Comparison of ENCODE assay signal across 10 mouse cellular contexts in genomic region chr11:34845567-34846267, GRCm38 (mm10). TPM values are rescaled to one million over a fixed set of nuclear protein-coding genes. Genes with fewer than 3 reads are reported as not detected.
DNase-seq lines count a peak whose midpoint lies in the region; ATAC-seq and TF ChIP-seq lines count a peak whose summit lies in the region.
"Had no signal": no experiment of that assay in that cellular context is flagged by ENCODE, and none has a peak within 500 bp of the region (broad histone marks: within the 10 kb centered on the region; RNA-seq: fewer than 3 reads in every experiment).

No protein-coding gene starts in this region.

- no peak overlapping the region for H3K4me2 ChIP-seq in liver, embryonic 12.5 days
- peak overlapping the region; percentile 60 for H3K4me2 ChIP-seq in heart, embryonic 12.5 days
- 0 out of 2 replicates have a peak overlapping the region, but pooled peaks have one; percentile 18 for H3K4me2 ChIP-seq in liver, embryonic 14.5 days (ENCODE audit: low read depth)
- H3K4me2 ChIP-seq: embryonic facial prominence, embryonic 15.5 days; limb, embryonic 15.5 days had no signal

- no peak for ATAC-seq in liver, embryonic 12.5 days
- 0 out of 2 replicates have a peak, but pooled peaks have one; percentile 15 for ATAC-seq in heart, embryonic 12.5 days (ENCODE audit: insufficient number of reproducible peaks, low FRiP score)
- no peak for ATAC-seq in liver, embryonic 14.5 days (ENCODE audit: insufficient read depth)

- WGBS in liver, embryonic 12.5 days (ENCODE audit: insufficient replicate concordance): 53% methylated on average over 22 of the region's 22 CpGs
- 19% methylated on average over 22 of the region's 22 CpGs for WGBS in heart, embryonic 12.5 days
- WGBS in liver, embryonic 14.5 days (ENCODE audit: insufficient replicate concordance): 38% methylated on average over 22 of the region's 22 CpGs

- DNase-seq in liver: peak; percentile 20
- no peak for DNase-seq in liver, embryonic 14.5 days (ENCODE audit: low read depth in 3 of 3, low spot score in 3 of 3)
- DNase-seq in testis, postnatal 14 days (ENCODE audit: low spot score): peak; percentile 47
- no peak for DNase-seq in T-cell, adult 2 months (ENCODE audit: low spot score)
- DNase-seq in retina, embryonic 14.5 days (ENCODE audit: low spot score): no peak
- no peak for DNase-seq in layer of hippocampus, adult 9-11 months

- H3K27ac ChIP-seq in liver, embryonic 12.5 days: no peak overlapping the region
- H3K27ac ChIP-seq in heart, embryonic 12.5 days (ENCODE audit: poor library complexity, severe bottlenecking): no peak overlapping the region
- no peak overlapping the region for H3K27ac ChIP-seq in liver, embryonic 14.5 days
- H3K27ac ChIP-seq: embryonic facial prominence, embryonic 15.5 days; limb, embryonic 15.5 days had no signal

- no peaks in the 10 kb centered on the region for H3K4me1 ChIP-seq in liver, embryonic 12.5 days
- peaks cover 13% of the 10 kb centered on the region for H3K4me1 ChIP-seq in heart, embryonic 12.5 days (replicated peaks)
- H3K4me1 ChIP-seq in liver, embryonic 14.5 days (replicated peaks; ENCODE audit: control insufficient read depth in 2 of 2, insufficient read depth in 2 of 2, low read length in 1 of 2): peaks cover 0 to 2% of the 10 kb centered on the region in 2 experiments; a peak in 1 of 4 replicates
- H3K4me1 ChIP-seq: embryonic facial prominence, embryonic 15.5 days; limb, embryonic 15.5 days had no signal

- no peak for TF ChIP-seq EP300 in liver, embryonic 14.5 days (IDR thresholded peaks at IDR 0.05; ENCODE audit: low read depth)

- no peak overlapping the region for H3K4me3 ChIP-seq in liver, embryonic 12.5 days
- peak overlapping the region; percentile 18 for H3K4me3 ChIP-seq in heart, embryonic 12.5 days
- no peak overlapping the region; a peak in 1 of 4 replicates for H3K4me3 ChIP-seq in liver, embryonic 14.5 days (ENCODE audit: insufficient read depth in 1 of 2, low read depth in 2 of 2, low read length in 2 of 2)
- H3K4me3 ChIP-seq: embryonic facial prominence, embryonic 15.5 days; limb, embryonic 15.5 days had no signal

- TF ChIP-seq CTCF in liver, embryonic 14.5 days (IDR thresholded peaks at IDR 0.05; ENCODE audit: low read depth): no peak

- H3K9me3 ChIP-seq in liver, embryonic 12.5 days (replicated peaks): no peaks in the 10 kb centered on the region
- no peaks in the 10 kb centered on the region for H3K9me3 ChIP-seq in heart, embryonic 12.5 days (replicated peaks)
- no peaks in the 10 kb centered on the region for H3K9me3 ChIP-seq in liver, embryonic 14.5 days (ENCODE audit: control insufficient read depth, low read length)
- H3K9me3 ChIP-seq: embryonic facial prominence, embryonic 15.5 days; limb, embryonic 15.5 days had no signal

- no peaks in the 10 kb centered on the region for H3K36me3 ChIP-seq in liver, embryonic 12.5 days
- H3K36me3 ChIP-seq in heart, embryonic 12.5 days: no peaks in the 10 kb centered on the region
- H3K36me3 ChIP-seq in liver, embryonic 14.5 days (replicated peaks; ENCODE audit: control insufficient read depth, insufficient read depth, low read depth): no peaks in the 10 kb centered on the region
- H3K36me3 ChIP-seq: embryonic facial prominence, embryonic 15.5 days; limb, embryonic 15.5 days had no signal

- no peak overlapping the region for H3K9ac ChIP-seq in liver, embryonic 12.5 days
- H3K9ac ChIP-seq in heart, embryonic 12.5 days: peak overlapping the region; percentile 13; the same call in 1 of the 2 replicates
- H3K9ac ChIP-seq in liver, embryonic 14.5 days (replicated peaks): no peak overlapping the region
- H3K9ac ChIP-seq: embryonic facial prominence, embryonic 15.5 days; limb, embryonic 15.5 days had no signal

- 0 out of 2 replicates have a peak, but pooled peaks cover 3% of the 10 kb centered on the region for H3K27me3 ChIP-seq in liver, embryonic 12.5 days (replicated peaks)
- H3K27me3 ChIP-seq in heart, embryonic 12.5 days (replicated peaks): peaks cover 3% of the 10 kb centered on the region; the same call in 1 of the 2 replicates
- no peaks in the 10 kb centered on the region for H3K27me3 ChIP-seq in liver, embryonic 14.5 days (ENCODE audit: control insufficient read depth, insufficient read depth, low read length)
- H3K27me3 ChIP-seq: embryonic facial prominence, embryonic 15.5 days; limb, embryonic 15.5 days had no signal

RNA-seq across cellular contexts. Expression of gene Spdl1, which starts 12.3 kb away (rescaled TPM):
- polyA plus RNA-seq in liver, embryonic 12.5 days (2016; fragmentation: Nextera tagmentation; extraction: Ambion mirVana): 19.8 and 20.0 TPM in 2 replicates
- polyA plus RNA-seq in heart, embryonic 12.5 days (2016; fragmentation: Nextera tagmentation; extraction: Ambion mirVana): 18.8 and 19.2 TPM in 2 replicates
- 6.0 and 12.6 TPM in 2 replicates for polyA plus RNA-seq in liver, embryonic 14.5 days (2012; rRNA removed)
- polyA plus RNA-seq in liver, embryonic 14.5 days (2014; fragmentation: Nextera tagmentation; extraction: Ambion mirVana): 15.2 and 15.5 TPM in 2 replicates

Comparison
In these comparisons a context has a peak if more than half of its experiments do, and no peak if none do; other contexts are left out.
1. DNase-seq: peak in liver (single experiment) and testis, postnatal 14 days (single experiment); none in liver, embryonic 14.5 days (0 of 3), T-cell, adult 2 months (single experiment), retina, embryonic 14.5 days (single experiment) and layer of hippocampus, adult 9-11 months (single experiment).